Mouse (Mus musculus): Measurements from ENCODE around the gene Grid1. TPM values are rescaled to one million over a fixed set of nuclear protein-coding genes. Genes with fewer than 3 reads are reported as not detected.

Grid1 gene
- polyA plus RNA-seq, 1 experiment = not detected

- no peaks in the 10 kb centered on the region for H3K27me3 ChIP-seq (ENCODE audit: control insufficient read depth, insufficient read depth, low read length)
- TF ChIP-seq POLR2A (IDR thresholded peaks at IDR 0.05; ENCODE audit: low read depth, low read length) (no peak), CTCF (IDR thresholded peaks at IDR 0.05; ENCODE audit: extremely low read depth, insufficient read length, insufficient replicate concordance, low read depth, low read length) (no peak)
- WGBS = 83% methylated on average over 5 of the region's 5 CpGs
- no peak overlapping the region for H3K27ac ChIP-seq (ENCODE audit: insufficient read depth, low read depth, low read length)
- H3K4me3 ChIP-seq (ENCODE audit: low read depth, low read length) = no peak overlapping the region
- no peaks in the 10 kb centered on the region for H3K4me1 ChIP-seq (ENCODE audit: control insufficient read depth, insufficient read depth, insufficient read length, low read length)
- no peaks in the 10 kb centered on the region for H3K36me3 ChIP-seq (ENCODE audit: control insufficient read depth, insufficient read depth, low read length)
Measured at GRCm38 (mm10) chr14:35227581-35227980, 407.7 kb downstream of the Grid1 start.

- Histone ChIP-seq H3K27me3 (ENCODE audit: control insufficient read depth, insufficient read depth, low read length) (no peaks in the 10 kb centered on the region), H3K4me3 (ENCODE audit: low read depth, low read length) (no peak overlapping the region), H3K4me1 (ENCODE audit: control insufficient read depth, insufficient read depth, insufficient read length, low read length) (no peaks in the 10 kb centered on the region), H3K27ac (ENCODE audit: insufficient read depth, low read depth, low read length) (no peak overlapping the region), H3K36me3 (ENCODE audit: control insufficient read depth, insufficient read depth, low read length) (no peaks in the 10 kb centered on the region)
- TF ChIP-seq CTCF (IDR thresholded peaks at IDR 0.05; ENCODE audit: extremely low read depth, insufficient read length, insufficient replicate concordance, low read depth, low read length) (no peak), POLR2A (IDR thresholded peaks at IDR 0.05; ENCODE audit: low read depth, low read length) (no peak)
Measured at GRCm38 (mm10) chr14:35231384-35231783, 411.5 kb downstream of the Grid1 start.

- Histone ChIP-seq H3K36me3 (ENCODE audit: control insufficient read depth, insufficient read depth, low read length) (no peaks in the 10 kb centered on the region), H3K27ac (ENCODE audit: insufficient read depth, low read depth, low read length) (no peak overlapping the region), H3K4me1 (ENCODE audit: control insufficient read depth, insufficient read depth, insufficient read length, low read length) (no peaks in the 10 kb centered on the region), H3K4me3 (ENCODE audit: low read depth, low read length) (no peak overlapping the region), H3K27me3 (ENCODE audit: control insufficient read depth, insufficient read depth, low read length) (no peaks in the 10 kb centered on the region)
- TF ChIP-seq POLR2A (IDR thresholded peaks at IDR 0.05; ENCODE audit: low read depth, low read length) (no peak), CTCF (IDR thresholded peaks at IDR 0.05; ENCODE audit: extremely low read depth, insufficient read length, insufficient replicate concordance, low read depth, low read length) (no peak)
- WGBS = 74% methylated on average over 6 of the region's 6 CpGs
Measured at GRCm38 (mm10) chr14:35242882-35243281, 423.0 kb downstream of the Grid1 start.

DNA sequence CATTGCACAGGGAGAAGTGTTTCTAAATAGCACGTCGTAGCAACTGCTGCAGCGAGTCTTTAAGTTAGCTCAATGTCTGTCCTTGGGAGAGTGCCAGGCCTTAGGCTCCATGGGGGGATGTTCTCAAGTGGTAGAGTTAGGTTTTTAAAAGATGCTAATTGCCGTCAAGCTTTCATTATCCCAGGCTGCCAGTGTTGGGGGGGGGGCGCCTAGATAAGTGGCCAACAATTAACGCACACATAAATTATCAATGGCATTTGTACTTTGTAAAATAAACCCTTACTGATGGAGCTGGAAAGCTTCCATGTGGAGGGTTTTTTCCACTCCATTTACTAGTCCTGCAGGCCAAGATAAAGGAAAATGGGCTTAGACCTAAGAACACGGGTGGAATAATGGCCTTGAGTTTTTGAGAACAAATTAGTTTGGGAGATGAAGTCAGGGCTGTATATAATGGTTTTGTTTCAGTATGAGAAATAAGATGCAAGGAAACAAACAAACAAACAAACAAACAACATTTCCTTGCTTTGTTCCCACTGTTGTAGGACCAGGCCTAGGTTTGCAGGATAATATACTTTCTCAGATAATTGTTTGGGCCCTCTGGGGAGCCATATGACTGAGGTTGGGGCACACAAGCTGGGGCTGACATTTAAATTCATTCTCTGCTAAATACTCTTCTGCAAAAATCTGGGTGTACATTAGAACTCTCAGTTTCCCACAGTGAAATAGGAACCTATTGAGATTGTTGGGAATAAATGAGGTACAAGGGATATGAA lies 425.1 kb downstream of the Grid1 start:
- TF ChIP-seq CTCF (IDR thresholded peaks at IDR 0.05; ENCODE audit: extremely low read depth, insufficient read length, insufficient replicate concordance, low read depth, low read length) (no peak), POLR2A (IDR thresholded peaks at IDR 0.05; ENCODE audit: low read depth, low read length) (no peak)
- Histone ChIP-seq H3K27ac (ENCODE audit: insufficient read depth, low read depth, low read length) (no peak overlapping the region), H3K36me3 (ENCODE audit: control insufficient read depth, insufficient read depth, low read length) (no peaks in the 10 kb centered on the region), H3K4me3 (ENCODE audit: low read depth, low read length) (no peak overlapping the region), H3K4me1 (ENCODE audit: control insufficient read depth, insufficient read depth, insufficient read length, low read length) (no peaks in the 10 kb centered on the region), H3K27me3 (ENCODE audit: control insufficient read depth, insufficient read depth, low read length) (no peaks in the 10 kb centered on the region)
- 76% methylated on average over 7 of the region's 7 CpGs for WGBS

DNA sequence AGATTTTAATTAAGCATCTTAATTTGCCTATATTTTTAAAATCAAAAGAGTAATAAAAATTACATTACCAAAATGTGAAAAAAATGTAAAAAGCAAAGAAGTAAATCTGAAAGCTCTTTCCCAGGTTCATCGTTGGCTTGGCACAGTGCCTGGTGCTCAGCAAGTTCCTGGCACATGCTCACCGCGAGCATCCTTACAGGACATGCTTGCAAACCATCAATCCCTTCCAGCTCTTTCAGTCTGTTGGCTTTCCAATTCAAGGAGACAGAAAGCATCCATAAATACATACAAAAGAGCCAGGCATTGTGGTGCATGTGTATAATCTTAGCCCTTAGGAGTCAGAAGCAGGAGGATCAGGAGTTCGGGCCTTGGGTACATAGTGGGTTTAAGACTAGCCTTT lies 430.5 kb downstream of the Grid1 start:
- no peaks in the 10 kb centered on the region for H3K4me1 ChIP-seq (ENCODE audit: control insufficient read depth, insufficient read depth, insufficient read length, low read length)
- H3K27ac ChIP-seq (ENCODE audit: insufficient read depth, low read depth, low read length) = no peak overlapping the region
- no peaks in the 10 kb centered on the region for H3K36me3 ChIP-seq (ENCODE audit: control insufficient read depth, insufficient read depth, low read length)
- no peaks in the 10 kb centered on the region for H3K27me3 ChIP-seq (ENCODE audit: control insufficient read depth, insufficient read depth, low read length)
- TF ChIP-seq POLR2A (IDR thresholded peaks at IDR 0.05; ENCODE audit: low read depth, low read length) = no peak
- H3K4me3 ChIP-seq (ENCODE audit: low read depth, low read length) = no peak overlapping the region
- WGBS = 84% methylated on average over 4 of the region's 4 CpGs

GRCm38 (mm10) chr14:35254477-35254876 lies 434.6 kb downstream of the Grid1 start:
- Histone ChIP-seq H3K36me3 (ENCODE audit: control insufficient read depth, insufficient read depth, low read length) (no peaks in the 10 kb centered on the region), H3K27me3 (ENCODE audit: control insufficient read depth, insufficient read depth, low read length) (no peaks in the 10 kb centered on the region), H3K4me1 (ENCODE audit: control insufficient read depth, insufficient read depth, insufficient read length, low read length) (no peaks in the 10 kb centered on the region), H3K27ac (ENCODE audit: insufficient read depth, low read depth, low read length) (no peak overlapping the region), H3K4me3 (ENCODE audit: low read depth, low read length) (no peak overlapping the region)
- WGBS = 37% methylated on average over 2 of the region's 2 CpGs
- no peak for TF ChIP-seq CTCF (IDR thresholded peaks at IDR 0.05; ENCODE audit: extremely low read depth, insufficient read length, insufficient replicate concordance, low read depth, low read length)
- TF ChIP-seq POLR2A (IDR thresholded peaks at IDR 0.05; ENCODE audit: low read depth, low read length) = no peak

DNA sequence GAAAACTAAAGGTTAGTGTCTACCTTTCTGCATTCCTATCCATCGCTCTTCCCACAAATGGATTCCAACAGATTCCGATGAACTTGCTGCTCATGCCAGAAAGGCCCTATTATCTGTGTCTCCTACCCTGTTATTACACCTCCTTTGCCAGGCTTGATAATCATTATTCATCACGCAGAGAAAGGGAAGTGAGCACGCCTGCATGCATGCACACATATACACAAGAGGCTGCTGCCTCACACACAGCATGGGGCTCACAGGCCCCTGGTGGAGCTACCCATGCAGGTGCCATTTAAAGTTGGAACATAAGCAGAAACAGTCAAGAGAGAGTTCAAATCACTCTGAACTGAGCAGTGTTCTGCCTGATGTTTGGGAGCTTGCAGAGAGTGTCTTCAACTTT lies 450.4 kb downstream of the Grid1 start:
- Histone ChIP-seq H3K27me3 (ENCODE audit: control insufficient read depth, insufficient read depth, low read length) (no peaks in the 10 kb centered on the region), H3K4me3 (ENCODE audit: low read depth, low read length) (no peak overlapping the region), H3K4me1 (ENCODE audit: control insufficient read depth, insufficient read depth, insufficient read length, low read length) (no peaks in the 10 kb centered on the region), H3K36me3 (ENCODE audit: control insufficient read depth, insufficient read depth, low read length) (no peaks in the 10 kb centered on the region), H3K27ac (ENCODE audit: insufficient read depth, low read depth, low read length) (no peak overlapping the region)
- 81% methylated on average over 4 of the region's 4 CpGs for WGBS
- TF ChIP-seq CTCF (IDR thresholded peaks at IDR 0.05; ENCODE audit: extremely low read depth, insufficient read length, insufficient replicate concordance, low read depth, low read length) (no peak), POLR2A (IDR thresholded peaks at IDR 0.05; ENCODE audit: low read depth, low read length) (no peak)
